Mouse (Mus musculus): ENCODE data around the gene Trim65.

DNA sequence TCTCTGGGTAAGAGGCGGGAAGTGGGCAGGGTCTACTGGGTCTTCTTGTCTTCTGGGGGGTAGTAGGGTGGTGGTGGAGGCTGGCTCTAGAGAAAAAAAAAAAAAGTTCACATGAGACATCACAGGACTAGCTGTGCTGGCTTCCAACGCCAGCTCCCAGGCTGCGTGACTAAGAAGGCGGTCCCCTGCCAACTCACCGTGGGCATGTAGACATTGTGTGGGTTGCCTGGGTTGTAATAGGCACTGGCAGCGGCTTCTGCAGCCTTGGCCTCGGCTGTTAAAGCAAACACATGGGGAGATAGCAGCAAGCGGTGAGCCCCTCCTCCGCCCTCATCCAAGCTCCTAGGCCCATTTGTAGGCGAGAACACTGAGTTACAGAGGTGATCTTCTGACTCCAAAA, 51.4 kb downstream of the Trim65 start:
- no peak for TF ChIP-seq CTCF (IDR thresholded peaks at IDR 0.05; ENCODE audit: low read depth, low read length)
- TF ChIP-seq POLR2A (IDR thresholded peaks at IDR 0.05; ENCODE audit: borderline replicate concordance, low read depth, low read length) = no peak
